Mouse (Mus musculus) MEL (cell line): Measurements from ENCODE around the gene Fez2. TPM values are rescaled to one million over a fixed set of nuclear protein-coding genes. Genes with fewer than 3 reads are reported as not detected.

Source experiments
- DNase-seq: peaks from one replicate; pipeline ENCODE4 v3.0.0; 2011; ENCODE audit warnings: low read depth, low spot score
- H3K27ac ChIP-seq: 2 replicates; pipeline ENCODE4 v1.5.1; 2012; ENCODE audit warnings: low read depth, mild to moderate bottlenecking, control low read depth, low read length, moderate library complexity; ENCODE audit not compliant: control insufficient read depth
- H3K27me3 ChIP-seq, 2 experiments: fragments of 150-350 bp in 1 of 2; sonication (generic) in 1 of 2; 2 replicates each; pipeline ENCODE4 v1.6.1; 2012; ENCODE audit warnings: low read length in 2 of 2, mild to moderate bottlenecking in 2 of 2, improper control_type of control experiment in 1 of 2, moderate library complexity in 1 of 2; ENCODE audit not compliant: insufficient read depth in 2 of 2, control insufficient read depth in 1 of 2
- H3K36me3 ChIP-seq, 2 experiments: 2 replicates each; pipeline ENCODE4 v1.6.1; 2012 to 2014; ENCODE audit warnings: low read length in 2 of 2, improper control_type of control experiment in 1 of 2, inconsistent platforms in 1 of 2, mild to moderate bottlenecking in 1 of 2; ENCODE audit not compliant: insufficient read depth in 2 of 2, control insufficient read depth in 1 of 2
- H3K4me1 ChIP-seq, 2 experiments: fragments of 150-350 bp in 1 of 2; sonication (generic) in 1 of 2; 2 replicates each; pipeline ENCODE4 v1.6.1; 2012; ENCODE audit warnings: low read length in 2 of 2, improper control_type of control experiment in 1 of 2, mild to moderate bottlenecking in 1 of 2; ENCODE audit not compliant: insufficient read depth in 2 of 2, control insufficient read depth in 1 of 2
- H3K4me3 ChIP-seq, 2 experiments: fragments of 150-350 bp in 1 of 2; sonication (generic) in 1 of 2; 2 replicates each; pipeline ENCODE4 v1.5.1; 2012; ENCODE audit warnings: low read depth in 2 of 2, low read length in 2 of 2, mild to moderate bottlenecking in 2 of 2, moderate library complexity in 2 of 2, control low read depth in 1 of 2, improper control_type of control experiment in 1 of 2; ENCODE audit not compliant: control insufficient read depth in 1 of 2, insufficient read depth in 1 of 2
- H3K79me2 ChIP-seq: 2 replicates; pipeline ENCODE4 v1.6.1; 2012; ENCODE audit warnings: mild to moderate bottlenecking, low read length, moderate library complexity; ENCODE audit not compliant: control insufficient read depth, poor library complexity, insufficient read depth
- H3K9ac ChIP-seq: 2 replicates; pipeline ENCODE4 v1.6.1; 2012; ENCODE audit warnings: low read depth, mild to moderate bottlenecking, control low read depth, low read length, moderate library complexity; ENCODE audit not compliant: control insufficient read depth, poor library complexity, severe bottlenecking
- H3K9me3 ChIP-seq: fragments of 150-350 bp; sonication (generic); replicated peaks from 2 replicates; pipeline ENCODE4 v1.6.1; 2012; ENCODE audit warnings: mild to moderate bottlenecking, low read length, improper control_type of control experiment, moderate library complexity; ENCODE audit not compliant: insufficient read depth
- CHD1 ChIP-seq: IDR thresholded peaks from 2 replicates; pipeline ENCODE4 v1.6.1; 2012; ENCODE audit warnings: low read depth, mild to moderate bottlenecking, inconsistent platforms, low read length, improper control_type of control experiment
- ELF1 ChIP-seq: IDR thresholded peaks from 2 replicates; pipeline ENCODE4 v1.6.1; 2014; ENCODE audit warnings: low read depth, mild to moderate bottlenecking, inconsistent platforms, low read length, improper control_type of control experiment, moderate library complexity
- GATA1 ChIP-seq: IDR thresholded peaks from 2 replicates; pipeline ENCODE4 v1.6.1; 2011; ENCODE audit warnings: low read depth, low read length, improper control_type of control experiment
- MAZ ChIP-seq: IDR thresholded peaks from 2 replicates; pipeline ENCODE4 v1.6.1; 2012; ENCODE audit warnings: low read depth, mild to moderate bottlenecking, inconsistent platforms, low read length, improper control_type of control experiment
- MEF2A ChIP-seq: IDR thresholded peaks from 2 replicates; pipeline ENCODE4 v1.6.1; 2014; ENCODE audit warnings: low read depth, mild to moderate bottlenecking, inconsistent platforms, low read length, improper control_type of control experiment; ENCODE audit not compliant: poor library complexity, insufficient replicate concordance, severe bottlenecking; ENCODE audit errors: extremely low read depth
- MXI1 ChIP-seq: IDR thresholded peaks from 2 replicates; pipeline ENCODE4 v1.6.1; 2011; ENCODE audit warnings: mild to moderate bottlenecking, low read depth, low read length, improper control_type of control experiment
- NELFE ChIP-seq: IDR thresholded peaks from 2 replicates; pipeline ENCODE4 v1.6.1; 2011; ENCODE audit warnings: low read depth, low read length, improper control_type of control experiment
- SIN3A ChIP-seq: IDR thresholded peaks from 2 replicates; pipeline ENCODE4 v1.6.1; 2012; ENCODE audit warnings: low read length, improper control_type of control experiment, inconsistent platforms
- TCF12 ChIP-seq: IDR thresholded peaks from 2 replicates; pipeline ENCODE4 v1.6.1; 2014; ENCODE audit warnings: low read depth, mild to moderate bottlenecking, inconsistent platforms, low read length, improper control_type of control experiment, moderate library complexity
- ZC3H11A ChIP-seq: IDR thresholded peaks from 2 replicates; pipeline ENCODE4 v1.6.1; 2012; ENCODE audit warnings: low read depth, mild to moderate bottlenecking, inconsistent platforms, low read length, improper control_type of control experiment
- polyA plus RNA-seq, 2 experiments: library from polyadenylated mRNA; stranded (reverse) in 1 of 2; unstranded in 1 of 2; fragments of >175 nt in 1 of 2; fragments of >200 nt in 1 of 2; gene quantifications; 2 replicates each; pipeline versions ENCODE4 v1.2.1 to v1.2.4; 2012; ENCODE audit warnings: low replicate concordance in 2 of 2, low read depth in 1 of 2; ENCODE audit not compliant: insufficient read length in 2 of 2, insufficient read depth in 1 of 2, missing spikeins in 1 of 2
- total RNA-seq: library from RNA; depleted of rRNA; stranded (reverse); fragments of 300-350 nt; gene quantifications from 2 replicates; pipeline ENCODE4 v1.2.3, GENCODE M21; 2012; rRNA removed

The Fez2 gene
- total and polyA plus RNA-seq, 3 experiments, result 11.7 to 17.4 TPM; not detected in 1

DNA sequence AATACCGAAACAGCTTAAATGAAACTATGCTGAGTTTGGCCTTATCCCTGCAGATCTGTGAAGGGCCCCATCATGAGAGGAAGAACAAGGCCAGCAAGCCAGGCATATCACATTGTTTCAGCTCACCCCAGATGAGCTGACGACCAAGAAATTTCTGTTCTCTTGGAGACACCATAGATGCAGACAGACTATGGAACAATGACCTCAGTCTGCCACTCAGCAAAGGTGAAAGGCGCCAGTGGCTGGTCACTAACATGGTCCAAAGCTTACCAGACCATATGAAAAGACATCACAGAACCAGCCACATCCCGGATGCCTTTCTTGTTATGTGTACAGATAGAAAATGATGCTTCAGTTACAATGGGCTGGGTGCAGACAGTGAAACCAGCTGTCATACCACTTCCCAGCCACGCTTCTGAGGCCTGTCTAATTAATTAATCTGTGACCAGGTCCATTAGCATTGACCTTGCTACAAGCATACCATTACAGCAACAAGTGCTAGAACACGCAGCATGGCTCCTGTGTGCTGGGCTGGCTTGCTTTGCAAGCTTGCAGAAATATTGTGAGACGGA is 92.1 kb downstream of the Fez2 start:
- Histone ChIP-seq H3K79me2 (no peaks in the 10 kb centered on the region), H3K36me3 (peaks cover 0 to 14% of the 10 kb centered on the region in 2 experiments; a peak in 2 of 4 replicates), H3K4me1 (peaks cover 4 to 21% of the 10 kb centered on the region in 2 experiments; a peak in 3 of 4 replicates), H3K27ac (no peak overlapping the region), H3K27me3 (no peaks in the 10 kb centered on the region), H3K9me3 (no peaks in the 10 kb centered on the region), H3K4me3 (no peak overlapping the region), H3K9ac (no peak overlapping the region)
- DNase-seq, result no peak
- TF ChIP-seq GATA1 (no peak), MEF2A (no peak), MXI1 (no peak), ZC3H11A (no peak), MAZ (no peak)

DNA sequence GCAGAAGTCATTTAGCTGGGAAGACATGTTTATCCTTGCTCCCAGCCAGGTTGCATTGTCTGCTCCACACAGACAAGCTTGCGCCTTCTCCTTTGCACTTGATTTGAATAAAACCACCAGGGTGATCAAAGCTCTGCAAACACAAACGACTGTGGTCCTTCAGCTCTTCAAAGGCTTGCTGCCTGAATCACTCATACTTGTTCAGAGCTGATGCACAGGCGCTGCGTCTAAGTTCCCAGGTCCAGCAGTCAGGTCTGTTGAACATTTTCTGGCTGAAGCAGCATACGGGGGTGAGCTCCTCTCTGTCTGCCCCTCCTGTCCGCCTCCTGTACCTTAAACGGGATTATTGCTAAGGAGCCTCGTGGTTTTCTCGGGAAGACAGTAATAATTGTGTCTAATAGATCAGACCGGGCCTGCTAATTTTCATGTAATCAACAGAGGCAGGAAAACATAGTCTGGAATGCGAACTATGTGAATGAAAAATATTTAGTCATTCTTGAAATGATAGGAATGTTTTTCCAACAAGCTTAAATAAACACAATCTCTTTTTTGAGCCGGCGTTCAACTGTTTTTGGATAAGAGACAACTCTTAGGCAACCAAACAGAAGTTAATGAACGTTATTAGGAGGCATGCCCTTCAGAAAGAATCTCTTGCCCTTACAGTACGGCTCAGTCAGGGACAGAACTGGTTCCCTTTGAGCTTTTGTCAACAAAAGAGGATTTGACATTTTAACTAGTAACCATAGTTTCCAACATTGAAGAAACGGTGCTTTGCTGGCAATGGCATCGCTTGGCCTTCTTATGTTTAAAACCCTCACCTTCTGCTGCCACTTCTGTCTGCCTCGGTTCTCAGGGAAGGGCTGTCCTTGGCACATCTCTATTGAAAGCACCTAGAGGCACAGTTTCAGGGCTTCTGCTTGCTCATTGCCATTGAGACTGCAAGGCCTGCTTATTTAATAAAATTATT is 95.3 kb downstream of the Fez2 start:
- Histone ChIP-seq H3K4me1 (peaks cover under 1 to 9% of the 10 kb centered on the region in 2 experiments; a peak in 3 of 4 replicates), H3K36me3 (peaks cover 0 to 10% of the 10 kb centered on the region in 2 experiments; a peak in 2 of 4 replicates)

DNA sequence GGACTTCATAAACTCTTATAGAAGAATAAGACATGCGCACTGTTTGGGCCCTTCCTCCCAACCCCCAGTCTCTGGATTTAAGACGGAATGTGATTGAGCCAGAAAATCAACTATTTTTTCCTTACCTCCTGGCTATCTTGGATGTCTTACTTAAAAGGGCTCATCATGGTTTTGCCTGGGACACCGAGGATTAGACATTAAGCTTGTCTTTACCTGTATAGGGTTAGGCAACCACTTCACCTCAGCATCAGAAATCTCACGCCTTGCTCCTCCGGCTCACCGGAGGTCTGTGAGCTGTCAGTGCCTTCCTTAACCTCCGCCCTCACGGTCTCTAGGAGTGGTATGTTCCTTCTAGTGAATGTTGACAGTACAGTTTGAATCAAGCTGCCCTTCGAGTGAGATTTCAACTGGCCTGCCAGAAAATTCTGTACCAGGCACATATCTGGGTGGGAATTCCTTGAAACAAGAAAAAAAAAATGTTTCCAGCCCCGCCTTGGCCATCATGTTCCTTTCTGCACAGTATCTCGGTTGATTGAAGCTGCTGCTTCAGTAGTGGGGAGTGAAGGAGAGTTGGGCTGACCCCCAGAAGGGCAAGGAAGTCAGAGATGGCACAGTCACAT is 96.6 kb downstream of the Fez2 start:
- peaks cover 0 to 2% of the 10 kb centered on the region in 2 experiments; a peak in 1 of 4 replicates for H3K4me1 ChIP-seq
- no peaks in the 10 kb centered on the region for H3K27me3 ChIP-seq
- no peak overlapping the region for H3K4me3 ChIP-seq
- no peak overlapping the region for H3K27ac ChIP-seq
- no peaks in the 10 kb centered on the region for H3K9me3 ChIP-seq
- no peaks in the 10 kb centered on the region for H3K79me2 ChIP-seq
- DNase-seq, result no peak
- TF ChIP-seq NELFE, result no peak
- no peak for TF ChIP-seq TCF12
- TF ChIP-seq CHD1, result no peak
- peaks cover 0 to 2% of the 10 kb centered on the region in 2 experiments; a peak in 1 of 4 replicates for H3K36me3 ChIP-seq
- no peak overlapping the region for H3K9ac ChIP-seq

More for the DNA sequence above, 95.3 kb downstream of the Fez2 start:
- Histone ChIP-seq H3K27ac (no peak overlapping the region), H3K4me3 (no peak overlapping the region), H3K9me3 (no peaks in the 10 kb centered on the region), H3K79me2 (no peaks in the 10 kb centered on the region)
- no peak for DNase-seq
- TF ChIP-seq SIN3A (no peak), NELFE (no peak), ELF1 (no peak)
- TF ChIP-seq, all 39 proteins: peak for 0
- no peaks in the 10 kb centered on the region for H3K27me3 ChIP-seq
- H3K9ac ChIP-seq, result no peak overlapping the region

Other genes with a start within 250 kb of the Fez2 start
- not detected in 2 replicates for gene Crim1, start 217.9 kb downstream of the Fez2 start, total RNA-seq
- gene Crim1, start 217.9 kb downstream of the Fez2 start, polyA plus RNA-seq, result not detected
- gene Vit, start 89.9 kb upstream of the Fez2 start, total RNA-seq, result 0.12 TPM in 1 of 2 replicates, not detected in the other
- gene Vit, start 89.9 kb upstream of the Fez2 start, polyA plus RNA-seq, result under 1 TPM in 1 of 2 experiments, not detected in 1; 0.22 TPM